Mouse (Mus musculus) neutrophil, adult 5-6 weeks (primary cell): ENCODE results near the gene Ms4a7. TPM values are rescaled to one million over a fixed set of nuclear protein-coding genes. Genes with fewer than 3 reads are reported as not detected.
A peak's percentile ranks its signal among the peaks of the same experiment; 100 is the strongest.
"Not testable (repeated sequence)": the region's sequence is repeated elsewhere in the genome, so short reads cannot be mapped to it uniquely, and the experiment has no call there.

Source experiments
- ATAC-seq: fragments of 151-379, 151-347 bp; 2 replicates; pipeline ENCODE4 v1.8.0; 2017; ENCODE audit warnings: mild to moderate bottlenecking, moderate TSS enrichment; ENCODE audit not compliant: insufficient number of reproducible peaks, poor library complexity, low FRiP score, severe bottlenecking; ENCODE audit errors: extremely low read depth
- total RNA-seq: library from RNA; stranded (forward); fragments of 200-1000 nt; gene quantifications from 2 replicates; pipeline ENCODE4 v1.2.3, GENCODE M21; 2017

The Ms4a7 gene
- 0.49 TPM in 1 of 2 replicates, not detected in the other for total RNA-seq

GRCm38 (mm10) chr19:11335932-11336331, at the start of gene Ms4a7:
Gene Ms4a7 (minus strand): TSS chr19:11336146.
- peak; percentile 26; the same call in 1 of the 2 replicates for ATAC-seq

DNA sequence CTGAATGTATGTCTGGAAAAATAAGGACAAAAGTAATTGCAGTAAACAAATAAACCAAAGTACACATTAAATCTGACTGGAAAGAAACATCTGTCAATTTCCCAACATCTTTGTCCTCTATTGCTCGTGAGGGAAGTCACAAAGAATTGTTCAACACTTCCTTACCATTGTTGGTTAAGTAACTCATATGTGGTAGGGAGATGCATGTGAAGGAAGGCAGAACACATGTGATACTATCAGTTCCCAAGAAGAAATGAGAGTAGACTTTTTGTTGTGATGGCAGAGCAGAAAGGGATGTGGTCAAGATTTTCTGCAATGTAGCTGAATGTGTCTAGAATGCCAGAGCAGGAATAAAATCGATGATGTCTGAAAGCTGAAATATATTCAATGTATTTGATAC, 40.5 kb upstream of the Ms4a7 start:
- no peak for ATAC-seq

DNA sequence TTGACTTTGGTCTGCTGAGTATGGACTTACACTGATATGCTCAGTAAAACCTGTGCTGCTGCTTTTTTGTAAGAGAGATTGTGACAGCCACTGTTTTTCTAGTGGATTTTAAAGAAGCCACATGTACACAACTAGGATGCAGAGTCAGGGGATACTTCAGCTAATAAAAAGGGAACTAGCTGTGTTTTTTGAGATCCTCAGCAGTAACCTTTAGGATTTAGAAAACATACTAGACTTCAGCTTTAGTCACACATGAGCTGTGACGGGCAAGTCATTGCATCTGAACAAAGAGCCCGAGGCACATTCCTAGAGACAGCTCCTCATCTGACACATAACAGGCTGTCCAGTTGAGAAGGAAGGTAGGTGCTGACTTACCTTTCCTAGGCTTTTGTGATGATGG, 39.3 kb upstream of the Ms4a7 start, which contains the start of gene Ms4a4a:
Gene Ms4a4a (plus strand): TSS at position 251 of the 400 bp plus-strand sequence.
- no peak for ATAC-seq

- no peak for ATAC-seq
Observed at GRCm38 (mm10) chr19:11371181-11371580, 35.2 kb upstream of the Ms4a7 start.

- ATAC-seq = no peak
Observed at GRCm38 (mm10) chr19:11368310-11368709, 32.4 kb upstream of the Ms4a7 start.

DNA sequence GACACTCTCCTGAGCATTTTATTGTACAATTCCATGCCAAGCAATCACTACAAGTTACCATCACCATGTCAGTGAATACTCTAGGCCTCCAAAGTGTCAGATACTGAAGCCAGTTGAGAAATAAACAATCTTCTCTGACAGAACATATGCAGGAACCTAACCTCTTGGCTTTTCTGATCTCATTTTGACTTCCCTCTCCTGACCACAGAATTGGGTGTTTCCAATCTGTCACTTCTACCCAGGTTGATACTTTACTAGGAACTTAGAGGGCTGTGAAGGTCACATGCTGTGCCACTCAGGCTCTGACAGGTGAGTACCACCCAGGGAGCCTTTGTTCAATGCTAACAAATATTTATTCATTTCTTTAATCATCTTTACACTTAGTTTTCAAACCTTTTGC, 26.1 kb upstream of the Ms4a7 start:
- peak; percentile 51; the same call in 1 of the 2 replicates for ATAC-seq

GRCm38 (mm10) chr19:11360106-11360505, 24.2 kb upstream of the Ms4a7 start:
- ATAC-seq = peak; percentile 55; the same call in 1 of the 2 replicates

DNA sequence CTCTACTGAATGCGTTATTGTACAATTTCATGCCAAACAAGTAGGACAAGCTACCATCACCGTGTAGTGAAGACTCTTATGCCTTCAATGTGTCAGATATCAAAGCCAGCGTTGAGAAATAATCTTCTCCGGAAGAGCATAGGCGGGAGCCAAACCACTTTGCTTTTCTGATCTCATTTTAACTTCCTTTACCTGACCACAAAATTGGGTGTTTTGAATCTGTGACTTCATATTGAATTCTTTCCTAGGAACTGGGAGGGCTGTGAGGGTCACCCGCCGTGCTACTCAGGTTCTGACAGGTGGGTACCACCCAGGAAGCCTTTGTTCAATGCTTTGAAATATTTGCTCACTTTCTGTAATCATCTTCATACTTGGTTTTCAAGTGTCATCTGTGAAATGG, 19.8 kb upstream of the Ms4a7 start:
- ATAC-seq = peak; percentile 51; the same call in 1 of the 2 replicates

- ATAC-seq = peak; percentile 60; the same call in 1 of the 2 replicates
Observed at GRCm38 (mm10) chr19:11351878-11352277, 15.9 kb upstream of the Ms4a7 start.

DNA sequence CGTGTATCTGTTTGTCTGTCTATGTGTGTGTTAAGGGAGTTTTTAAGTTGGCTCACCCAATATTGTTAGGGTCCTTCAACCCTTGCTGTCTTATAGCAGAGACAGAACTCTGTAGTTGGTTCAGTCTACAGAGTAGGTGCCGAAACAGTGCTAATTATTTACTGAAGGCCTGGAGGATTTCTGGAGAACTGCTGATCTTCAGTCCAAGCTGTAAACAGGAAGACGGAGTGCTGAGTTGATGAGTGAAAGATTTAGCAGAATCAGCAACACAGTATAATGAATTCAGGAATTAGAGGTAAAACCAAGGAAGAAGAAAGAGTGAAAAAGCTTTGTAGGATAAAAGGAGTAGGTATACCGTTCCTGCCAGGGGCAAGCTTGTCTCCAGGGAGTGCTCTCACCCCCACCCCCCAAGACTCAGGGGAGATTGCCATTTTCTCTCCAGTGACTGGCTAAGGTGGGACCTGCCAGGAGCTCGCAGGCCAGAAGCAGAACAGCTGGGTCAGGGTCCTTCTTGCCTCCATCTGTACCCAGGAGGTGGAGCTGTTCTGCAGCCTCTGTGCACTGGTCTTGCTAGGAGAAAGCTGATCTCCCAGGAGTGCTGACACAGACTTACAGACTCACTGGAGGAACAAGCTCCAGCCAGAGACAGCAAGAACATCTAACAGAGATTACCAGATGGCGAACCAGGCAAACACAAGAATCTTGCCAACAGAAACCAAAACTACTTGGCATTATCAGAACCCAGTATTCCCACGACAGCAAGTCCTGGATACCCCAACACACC, 13.9 kb upstream of the Ms4a7 start:
- ATAC-seq = no peak

GRCm38 (mm10) chr19:11343992-11344391, 8.0 kb upstream of the Ms4a7 start:
- ATAC-seq = no peak

DNA sequence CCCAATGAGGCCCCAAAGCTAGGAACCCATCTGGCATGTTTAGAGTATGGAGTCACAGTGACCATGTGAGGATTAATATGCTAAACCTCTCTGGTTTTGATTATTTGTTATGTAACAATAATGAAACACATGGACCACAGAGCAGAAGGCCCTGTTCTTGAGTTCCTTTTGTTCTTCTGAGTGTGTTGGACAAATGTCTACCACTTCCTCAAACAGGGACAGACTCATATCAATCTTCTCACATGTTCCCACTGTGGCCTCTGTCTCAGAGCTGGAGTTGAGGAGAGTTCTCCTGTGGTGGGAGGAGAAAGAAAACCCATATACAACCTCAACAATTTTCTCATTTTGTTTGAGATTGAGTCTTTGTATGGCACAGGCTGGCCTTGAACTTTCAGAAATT, 7.2 kb upstream of the Ms4a7 start:
- ATAC-seq = no peak

GRCm38 (mm10) chr19:11321123-11321522, 14.8 kb downstream of the Ms4a7 start:
- no peak for ATAC-seq

GRCm38 (mm10) chr19:11316786-11317185, 19.2 kb downstream of the Ms4a7 start:
- no peak for ATAC-seq

DNA sequence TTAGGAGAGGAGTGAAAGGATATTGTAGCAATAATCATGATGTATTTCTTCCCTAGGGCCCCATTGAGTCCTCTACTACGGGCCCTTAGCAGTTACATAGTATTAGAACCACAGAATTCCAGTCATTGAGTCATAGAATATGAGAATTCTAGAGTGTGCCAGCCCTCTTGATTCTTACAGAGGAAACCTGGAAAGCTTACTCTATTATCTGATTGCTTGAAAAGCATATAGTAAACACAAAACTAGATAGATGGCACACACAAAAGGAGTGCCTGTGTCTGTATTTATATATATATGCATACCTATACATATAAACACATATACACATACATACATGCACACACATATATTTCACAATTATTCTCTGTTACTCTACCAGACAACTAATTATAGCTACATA, 21.6 kb downstream of the Ms4a7 start, which contains the start of gene Ms4a14:
Gene Ms4a14 (minus strand): TSS at position 101 of the 400 bp plus-strand sequence.
- ATAC-seq = no peak

GRCm38 (mm10) chr19:11308888-11309287, 27.1 kb downstream of the Ms4a7 start:
- no peak for ATAC-seq

DNA sequence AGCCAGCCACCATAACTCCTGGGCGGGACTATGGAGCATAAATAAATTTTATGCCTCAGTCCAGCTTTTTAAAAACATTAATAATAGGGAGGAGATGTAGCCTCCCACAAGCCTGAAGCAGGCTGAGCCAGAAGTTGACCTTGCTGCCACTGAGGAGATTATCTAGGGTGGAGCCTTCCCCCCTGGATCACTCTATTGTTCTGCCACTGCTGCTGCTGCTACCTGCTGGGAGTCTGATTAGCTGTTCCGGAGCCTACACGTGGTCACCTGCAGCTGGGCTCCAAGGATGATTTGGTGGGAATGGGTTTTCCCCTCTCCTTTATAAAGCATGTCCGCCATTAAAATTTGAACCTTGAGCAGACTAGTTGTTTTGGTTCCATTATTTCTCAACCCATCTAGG, 36.4 kb downstream of the Ms4a7 start:
- not testable (repeated sequence) for ATAC-seq

DNA sequence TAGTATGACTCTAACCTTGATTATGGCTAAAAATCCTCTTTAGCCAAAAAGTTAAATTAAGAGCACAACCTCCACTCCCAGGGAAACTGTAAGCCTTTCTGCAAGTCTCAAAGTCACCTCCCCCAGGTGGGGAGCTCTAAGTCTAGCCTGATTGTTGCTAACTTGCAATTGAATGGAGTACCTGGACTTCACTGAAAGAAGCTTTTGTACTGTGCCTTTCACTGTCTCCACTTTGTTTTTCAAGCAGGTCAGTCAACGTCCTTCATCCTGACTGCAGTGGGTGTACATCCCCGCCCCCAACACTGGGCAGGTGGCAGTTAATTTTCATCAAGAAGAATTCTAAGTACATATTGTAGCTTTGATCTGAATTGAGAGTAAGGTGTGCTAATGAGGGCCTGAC, 37.0 kb downstream of the Ms4a7 start:
- ATAC-seq = no peak

- not testable (repeated sequence) for ATAC-seq
Observed at GRCm38 (mm10) chr19:11293616-11294015, 42.3 kb downstream of the Ms4a7 start.

GRCm38 (mm10) chr19:11292990-11293389, 43.0 kb downstream of the Ms4a7 start:
- no peak for ATAC-seq
